Mouse (Mus musculus) adipocyte (in vitro differentiated cells): Measurements from ENCODE around the gene Stxbp3.
"Not testable (repeated sequence)": the region's sequence is repeated elsewhere in the genome, so short reads cannot be mapped to it uniquely, and the experiment has no call there.

Source experiments
- DNase-seq: peaks from one replicate; pipeline ENCODE4 v3.0.0-alpha.2; 2016; ENCODE audit warnings: low spot score

Stxbp3 gene

GRCm38 (mm10) chr3:108840000-108840715 lies at the start of gene Stxbp3:
TSS of gene Stxbp3 (minus strand) at chr3:108840526.
- peak; percentile 99 for DNase-seq

DNA sequence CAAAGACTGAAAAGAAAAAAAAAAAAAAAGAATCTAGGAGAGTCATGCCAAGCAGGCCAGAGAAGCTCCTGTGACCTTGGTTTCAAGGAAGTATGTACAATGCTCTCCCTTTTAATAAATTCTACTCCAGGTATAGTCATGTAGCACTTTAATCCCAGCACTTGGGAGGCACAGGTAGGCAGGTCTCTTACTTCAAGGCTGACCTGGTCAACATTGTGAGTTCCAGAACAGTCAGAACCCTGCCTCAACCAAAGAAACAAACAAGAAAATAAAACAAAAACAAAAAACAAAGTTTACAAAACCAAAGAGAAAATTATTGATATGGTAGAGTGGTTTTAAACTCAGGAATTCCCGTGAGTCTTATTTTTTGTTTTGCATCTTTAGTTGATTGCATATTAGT lies 49.6 kb upstream of the Stxbp3 start, which contains the start of gene Fndc7:
Gene Fndc7 (minus strand): TSS at position 101 of the 400 bp plus-strand sequence.
- DNase-seq, result no peak

- DNase-seq, result no peak
Observed at GRCm38 (mm10) chr3:108887618-108887975, 47.3 kb upstream of the Stxbp3 start.

GRCm38 (mm10) chr3:108886934-108887617 lies 46.8 kb upstream of the Stxbp3 start:
- DNase-seq, result no peak

DNA sequence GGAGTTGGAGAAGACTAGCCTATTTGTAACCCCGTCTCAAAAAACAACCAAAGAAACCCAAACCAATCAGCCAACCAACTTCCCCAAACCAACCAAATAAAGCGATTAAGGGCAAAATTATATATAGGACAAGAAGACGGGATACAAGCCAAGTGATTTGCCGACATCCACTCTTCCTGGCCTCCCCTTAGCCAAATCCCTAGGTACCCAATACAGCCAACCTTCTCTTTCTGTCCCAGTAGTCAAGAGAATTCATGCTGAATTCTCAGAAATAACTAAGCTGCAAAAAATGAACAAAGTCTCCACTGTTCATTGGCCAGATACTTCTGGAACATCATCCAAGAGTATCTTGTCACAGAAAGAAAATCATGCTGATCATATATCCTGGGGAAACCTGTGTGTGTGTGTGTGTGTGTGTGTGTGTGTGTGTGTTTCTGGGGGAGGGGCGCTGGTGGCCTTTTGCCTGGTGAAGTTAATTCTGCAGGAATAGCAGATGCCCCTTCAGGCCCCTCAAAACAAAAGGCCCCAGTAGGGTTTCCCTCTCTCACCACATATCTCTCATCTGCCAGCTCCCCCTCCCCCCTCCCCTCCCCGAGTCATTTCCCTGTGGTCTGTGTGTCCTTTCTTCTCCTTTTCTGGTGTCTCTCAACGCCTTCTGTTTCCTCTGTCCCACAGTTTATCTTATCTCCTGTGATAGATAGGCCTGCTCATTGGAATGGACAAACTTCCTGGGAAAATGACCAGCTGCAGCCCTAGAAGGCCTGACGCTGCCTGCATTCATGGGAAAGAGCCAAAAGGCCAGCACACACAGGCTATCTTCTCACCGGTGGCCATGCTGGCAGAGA lies 45.6 kb upstream of the Stxbp3 start:
- DNase-seq, result peak; percentile 59

GRCm38 (mm10) chr3:108884706-108885289 lies 44.5 kb upstream of the Stxbp3 start:
- no peak for DNase-seq

DNA sequence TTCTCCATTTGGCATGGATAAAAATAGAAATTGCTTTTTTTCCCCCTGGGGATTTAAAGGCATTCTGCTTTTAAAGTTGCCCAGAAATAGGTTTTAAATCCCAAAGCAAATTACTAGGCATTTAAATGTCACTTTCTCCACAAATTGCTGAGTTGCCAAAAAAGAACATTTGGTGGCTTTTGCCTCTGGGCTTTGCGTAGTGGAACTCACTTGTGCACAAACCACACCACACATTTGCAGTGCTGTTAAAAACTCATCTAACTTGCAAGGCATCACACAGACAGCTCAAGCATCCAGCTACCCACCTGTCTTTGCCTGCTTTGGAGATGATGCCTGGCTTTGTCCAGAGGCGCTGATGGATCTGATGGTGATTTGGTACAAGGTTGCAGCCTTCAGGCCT lies 42.7 kb upstream of the Stxbp3 start:
- no peak for DNase-seq

DNA sequence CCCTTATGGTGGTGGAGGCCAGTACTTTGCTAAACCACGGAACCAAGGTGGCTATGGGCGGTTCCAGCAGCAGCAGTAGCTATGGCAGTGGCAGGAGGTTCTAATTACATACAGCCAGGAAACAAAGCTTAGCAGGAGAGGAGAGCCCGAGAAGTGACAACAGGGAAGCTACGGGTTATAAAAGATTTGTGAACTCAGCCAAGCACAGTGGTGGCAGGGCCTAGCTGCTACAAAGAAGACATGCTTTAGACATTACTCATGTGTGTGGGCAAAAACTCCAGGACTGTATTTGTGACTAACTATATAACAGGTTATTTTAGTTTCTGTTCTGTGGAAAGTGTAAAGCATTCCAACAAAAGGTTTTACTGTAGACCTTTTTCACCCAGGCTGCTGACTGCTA lies 41.5 kb upstream of the Stxbp3 start:
- not testable (repeated sequence) for DNase-seq

- DNase-seq, result no peak
Observed at GRCm38 (mm10) chr3:108880544-108881507, 40.5 kb upstream of the Stxbp3 start.

- no peak for DNase-seq
Observed at GRCm38 (mm10) chr3:108879836-108880435, 39.6 kb upstream of the Stxbp3 start.

- DNase-seq, result no peak
Observed at GRCm38 (mm10) chr3:108879129-108879528, 38.8 kb upstream of the Stxbp3 start.

DNA sequence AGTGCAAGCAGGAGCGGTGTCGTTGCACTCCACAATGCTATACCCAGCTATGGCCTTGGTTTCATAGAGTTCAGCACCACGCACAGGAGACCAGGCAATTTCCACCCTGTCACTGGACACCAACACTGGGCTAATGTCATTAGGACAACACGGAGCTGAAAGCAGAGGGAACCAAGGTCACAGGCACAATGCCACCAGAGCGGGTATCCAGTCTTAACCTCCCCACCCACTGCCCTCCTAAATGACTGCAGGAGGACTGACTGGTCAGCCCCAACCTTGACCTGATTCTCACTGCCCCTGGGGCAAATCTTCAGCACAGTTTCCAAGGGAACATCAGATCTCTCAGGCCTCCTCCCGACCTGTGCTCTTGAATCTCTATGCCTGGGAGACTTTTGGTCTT lies 30.3 kb upstream of the Stxbp3 start:
- DNase-seq, result no peak

DNA sequence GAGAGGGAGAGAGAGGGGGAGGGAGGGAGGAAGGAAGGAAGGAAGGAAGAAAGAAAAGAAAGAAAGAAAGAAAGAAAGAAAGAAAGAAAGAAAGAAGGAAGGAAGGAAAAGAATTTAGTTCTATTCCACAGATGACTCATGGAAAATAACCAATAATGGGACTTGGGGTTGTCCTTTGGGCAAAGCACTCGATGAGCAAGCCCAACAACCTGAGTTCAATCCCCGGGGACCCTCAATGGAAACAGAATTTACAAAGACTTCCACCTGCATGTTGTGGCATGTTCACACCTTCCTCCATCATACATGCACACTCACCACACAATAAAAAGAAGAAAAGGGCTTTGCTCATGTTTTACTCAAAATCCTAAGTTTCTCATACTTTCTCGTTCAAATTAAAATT lies 27.1 kb upstream of the Stxbp3 start:
- no peak for DNase-seq

DNA sequence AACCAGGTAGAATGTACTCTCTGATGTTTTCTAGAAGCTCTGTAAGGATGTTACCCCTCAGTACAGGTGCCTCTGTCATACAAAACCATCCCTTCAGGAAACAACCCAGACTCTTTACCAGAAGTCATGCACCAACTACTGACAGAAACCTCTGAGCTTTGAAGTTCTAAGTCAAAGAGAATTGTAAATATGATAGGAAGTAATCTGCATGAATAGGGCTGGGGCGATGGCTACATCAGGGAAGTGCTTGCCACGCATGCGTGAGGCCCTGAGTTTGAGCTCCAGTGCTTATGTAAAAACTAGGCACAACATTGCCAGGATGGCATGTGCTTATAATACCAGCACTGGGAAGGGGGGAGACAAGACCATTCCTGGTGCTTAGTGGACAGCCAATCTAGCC lies 25.4 kb upstream of the Stxbp3 start:
- DNase-seq, result no peak

DNA sequence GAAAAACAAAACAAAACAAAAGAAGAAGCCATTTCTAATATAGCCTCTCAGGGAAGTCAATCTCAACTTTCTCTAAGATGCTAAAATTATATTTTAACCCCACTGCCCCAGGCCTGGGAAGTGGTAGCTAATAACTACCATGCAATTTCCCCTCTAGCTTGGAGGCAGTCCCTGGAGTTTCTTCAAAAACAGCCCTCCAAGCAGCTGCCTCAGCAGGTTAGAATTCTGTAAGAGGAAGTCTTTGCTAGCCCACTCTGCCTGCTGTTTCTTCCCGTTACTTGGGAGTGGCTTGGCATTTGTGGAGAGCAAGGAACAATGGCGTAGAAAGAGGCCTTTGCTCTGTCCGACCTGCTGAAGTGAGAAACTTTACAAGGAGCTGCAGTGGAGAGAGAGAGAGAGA lies 24.8 kb upstream of the Stxbp3 start:
- DNase-seq, result no peak

DNA sequence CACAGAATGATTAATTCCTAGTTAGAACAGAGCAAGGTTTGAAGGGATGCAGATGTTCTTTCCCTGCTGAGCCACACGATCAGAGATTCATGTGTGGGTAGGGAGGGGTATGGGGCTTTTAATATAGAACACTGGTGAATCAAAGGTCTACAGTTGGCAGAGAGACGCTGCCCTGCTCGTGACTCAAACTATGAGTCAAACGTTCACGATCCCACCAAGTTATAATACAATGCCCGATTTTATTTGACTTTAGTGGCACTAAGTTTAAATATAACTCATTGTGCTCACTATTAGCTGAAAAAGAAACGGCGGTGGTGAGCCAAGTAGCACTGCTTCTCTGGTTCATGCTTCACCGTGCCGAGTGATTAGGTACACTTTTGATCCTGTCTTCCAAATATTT lies 22.8 kb upstream of the Stxbp3 start:
- no peak for DNase-seq

DNA sequence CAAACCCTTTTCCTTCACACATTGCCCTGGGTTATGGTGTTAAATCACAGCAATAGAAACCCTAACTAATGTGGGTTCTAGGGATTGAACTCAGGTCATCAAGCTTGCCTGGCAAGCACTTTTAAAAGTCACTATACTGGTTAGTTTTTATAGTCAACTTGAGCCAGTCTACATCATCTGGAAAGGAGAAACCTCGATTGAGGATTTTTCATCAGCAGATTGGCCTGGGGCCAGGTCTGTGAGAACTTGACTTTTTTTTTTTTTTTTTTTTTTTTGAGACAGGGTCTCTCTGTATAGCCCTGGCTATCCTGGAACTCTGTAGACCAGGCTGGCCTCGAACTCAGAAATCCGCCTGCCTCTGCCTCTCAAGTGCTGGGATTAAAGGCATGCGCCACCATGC lies 22.0 kb upstream of the Stxbp3 start:
- DNase-seq, result not testable (repeated sequence)

- DNase-seq, result no peak
Observed at GRCm38 (mm10) chr3:108860786-108861185, 20.5 kb upstream of the Stxbp3 start.

DNA sequence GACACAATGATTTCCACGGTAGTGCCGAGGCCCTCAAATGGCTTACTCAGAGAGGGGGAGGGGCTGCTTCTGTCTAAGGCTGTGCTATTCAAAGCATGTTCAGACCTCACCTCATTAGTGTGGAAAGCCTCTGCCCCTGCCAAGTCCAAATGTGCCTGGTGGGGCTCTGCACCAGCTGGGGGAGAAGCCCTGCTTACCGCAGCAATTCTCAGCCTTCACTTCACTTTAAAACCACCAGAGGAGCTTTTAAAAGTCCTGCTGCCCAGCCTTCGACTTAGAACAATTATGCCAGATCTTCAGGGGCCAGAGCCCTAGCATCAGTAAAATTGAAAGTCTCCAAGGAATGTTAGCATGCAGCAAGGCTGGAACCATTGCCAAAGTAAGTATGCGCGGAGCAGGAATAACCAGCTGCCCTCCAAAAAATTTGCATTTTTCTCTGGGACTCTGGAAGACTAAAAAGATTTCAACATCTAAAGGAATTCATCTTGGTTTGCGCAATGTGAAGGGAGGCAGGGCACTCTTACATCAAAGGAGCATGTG lies 18.0 kb upstream of the Stxbp3 start:
- DNase-seq, result peak; percentile 84

GRCm38 (mm10) chr3:108857714-108858113 lies 17.4 kb upstream of the Stxbp3 start:
- no peak for DNase-seq

- DNase-seq, result peak; percentile 63
Observed at GRCm38 (mm10) chr3:108857124-108857470, 16.8 kb upstream of the Stxbp3 start.
